Mouse (Mus musculus) layer of hippocampus, adult 18-20 months (tissue): ENCODE results near the gene Ccdc62. TPM values are rescaled to one million over a fixed set of nuclear protein-coding genes. Genes with fewer than 3 reads are reported as not detected.

Experiments
- microRNA-seq, 2 experiments: library from miRNA; unstranded; fragments of <30 nt; microRNA quantifications; one replicate each; pipeline ENCODE4 v1.2.0; 2021
- total RNA-seq, 2 experiments: library from RNA; stranded (reverse); gene quantifications; 2 replicates each; pipeline ENCODE4 v1.2.3; 2021

Gene Ccdc62
- total RNA-seq, 2 experiments from 2014 or later, result 1.3 to 2.4 TPM

Small RNAs within 50 kb of the gene (microRNA-seq; reads per million reads assigned to microRNA genes)
- gene Mir7032, result 0.49 to 0.59 reads per million in 2 experiments

Other genes starting within 250 kb of the Ccdc62 start
- gene Clip1, start 246.1 kb upstream of the Ccdc62 start, total RNA-seq, result 100 to 1,000 TPM; 127 to 137 TPM
- gene Zcchc8, start 209.6 kb upstream of the Ccdc62 start, total RNA-seq, result 10 to 100 TPM; 51.1 to 55.8 TPM
- 10 to 100 TPM; 97.4 to 99.3 TPM for gene Rsrc2, start 181.3 kb upstream of the Ccdc62 start, total RNA-seq
- 1 to 10 TPM; 1.8 to 3.5 TPM for gene Kntc1, start 181.0 kb upstream of the Ccdc62 start, total RNA-seq
- gene Hcar2, start 65.2 kb upstream of the Ccdc62 start, total RNA-seq, result under 1 TPM in 1 of 2 experiments, not detected in 1; 0.27 TPM
- gene Hcar1, start 50.7 kb upstream of the Ccdc62 start, total RNA-seq, result under 1 TPM; 0.74 to 0.86 TPM
- 10 to 100 TPM; 64.9 TPM for gene Denr, start 23.5 kb upstream of the Ccdc62 start, total RNA-seq
- gene Gm43518, start 3.3 kb upstream of the Ccdc62 start, total RNA-seq, result 1 to 10 TPM in 1 of 2 experiments, not detected in 1; 1.6 TPM
- 10 to 100 TPM; 46.3 to 48.5 TPM for gene Hip1r, start 42.9 kb downstream of the Ccdc62 start, total RNA-seq
- 10 to 100 TPM; 38.0 to 43.9 TPM for gene Vps37b, start 101.6 kb downstream of the Ccdc62 start, total RNA-seq
- gene Abcb9, start 165.1 kb downstream of the Ccdc62 start, total RNA-seq, result 10 to 100 TPM; 30.6 to 33.4 TPM
- 10 to 100 TPM; 34.4 to 35.3 TPM for gene Ogfod2, start 181.6 kb downstream of the Ccdc62 start, total RNA-seq
- 10 to 100 TPM; 48.3 to 54.6 TPM for gene Arl6ip4, start 185.4 kb downstream of the Ccdc62 start, total RNA-seq